Mouse (Mus musculus) brain, embryonic 14.5 days (tissue): Measurements from ENCODE around the gene Cfap20.

Experiments used
- CTCF ChIP-seq: fragments of 200-500 bp; IDR thresholded peaks from 2 replicates; pipeline ENCODE4 v1.5.1; 2012; ENCODE audit warnings: inconsistent platforms, mild to moderate bottlenecking, moderate library complexity, borderline replicate concordance; ENCODE audit not compliant: insufficient read depth, insufficient read length; ENCODE audit errors: extremely low read depth
- POLR2A ChIP-seq: fragments of 200-500 bp; IDR thresholded peaks from 2 replicates; pipeline ENCODE4 v1.6.1; 2012; ENCODE audit warnings: mild to moderate bottlenecking, inconsistent platforms, borderline replicate concordance; ENCODE audit not compliant: poor library complexity, insufficient read depth, insufficient read length, severe bottlenecking; ENCODE audit errors: extremely low read depth

- TF ChIP-seq CTCF (no peak), POLR2A (no peak)
Observed at GRCm38 (mm10) chr8:95441491-95442039, 6.9 kb upstream of the Cfap20 start.
